Mouse (Mus musculus) hindbrain, embryonic 11.5 days (tissue): Measurements from ENCODE around the gene Ipo13. TPM values are rescaled to one million over a fixed set of nuclear protein-coding genes. Genes with fewer than 3 reads are reported as not detected.

Experiments
- ATAC-seq: fragments of 200-750 bp; cut with Nextera tagmentation; 2 replicates; pipeline ENCODE4 v1.8.0; 2017; ENCODE audit warnings: mild to moderate bottlenecking, moderate TSS enrichment, moderate library complexity; ENCODE audit not compliant: low FRiP score
- DNase-seq: peaks from one replicate; pipeline ENCODE4 v3.0.0-alpha.2; 2015; ENCODE audit warnings: low spot score
- H3K27ac ChIP-seq: fragments of 300-500 bp; sonication (generic); 2 replicates; pipeline ENCODE4 v1.5.1; 2014; ENCODE audit warnings: mild to moderate bottlenecking, low read depth, low read length
- H3K27me3 ChIP-seq: fragments of 300-500 bp; sonication (generic); 2 replicates; pipeline ENCODE4 v1.6.1; 2014; ENCODE audit warnings: mild to moderate bottlenecking, low read length, moderate library complexity, mixed read lengths; ENCODE audit not compliant: control insufficient read depth, insufficient read depth
- H3K36me3 ChIP-seq: fragments of 300-500 bp; sonication (generic); 2 replicates; pipeline ENCODE4 v1.6.1; 2014; ENCODE audit warnings: mild to moderate bottlenecking, low read length, moderate library complexity, mixed read lengths; ENCODE audit not compliant: control insufficient read depth, insufficient read depth
- H3K4me1 ChIP-seq: fragments of 300-500 bp; sonication (generic); replicated peaks from 2 replicates; pipeline ENCODE4 v1.6.1; 2014; ENCODE audit warnings: low read length, mixed read lengths; ENCODE audit not compliant: control insufficient read depth, insufficient read depth
- H3K4me2 ChIP-seq: fragments of 300-500 bp; sonication (generic); replicated peaks from 2 replicates; pipeline ENCODE4 v1.6.1; 2014; ENCODE audit warnings: mild to moderate bottlenecking, low read depth, low read length
- H3K4me3 ChIP-seq: fragments of 300-500 bp; sonication (generic); 2 replicates; pipeline ENCODE4 v1.5.1; 2014; ENCODE audit warnings: low read depth, low read length
- H3K9ac ChIP-seq: fragments of 300-500 bp; sonication (generic); 2 replicates; pipeline ENCODE4 v1.6.1; 2014; ENCODE audit warnings: low read depth, low read length
- H3K9me3 ChIP-seq: fragments of 300-500 bp; sonication (generic); 2 replicates; pipeline ENCODE4 v1.6.1; 2016; ENCODE audit warnings: low read length; ENCODE audit not compliant: control insufficient read depth
- WGBS: fragments of 180-500 bp; shearing (Covaris S2); extraction: QIAGEN DNeasy Blood & Tissue Kit; methylation state at CpG from one replicate; pipeline ENCODE4 v1.1.7; 2014; 5-methylcytosine and 5-hydroxymethylcytosine counted together
- polyA plus RNA-seq: library from polyadenylated mRNA; unstranded; fragments of >200 nt; fragmentation: Nextera tagmentation; extraction: Ambion mirVana; gene quantifications from 2 replicates; pipeline ENCODE4 v1.2.1, GENCODE M21; 2014

Gene Ipo13
- polyA plus RNA-seq, 1 experiment from 2014 or later = 43.8 TPM

DNA sequence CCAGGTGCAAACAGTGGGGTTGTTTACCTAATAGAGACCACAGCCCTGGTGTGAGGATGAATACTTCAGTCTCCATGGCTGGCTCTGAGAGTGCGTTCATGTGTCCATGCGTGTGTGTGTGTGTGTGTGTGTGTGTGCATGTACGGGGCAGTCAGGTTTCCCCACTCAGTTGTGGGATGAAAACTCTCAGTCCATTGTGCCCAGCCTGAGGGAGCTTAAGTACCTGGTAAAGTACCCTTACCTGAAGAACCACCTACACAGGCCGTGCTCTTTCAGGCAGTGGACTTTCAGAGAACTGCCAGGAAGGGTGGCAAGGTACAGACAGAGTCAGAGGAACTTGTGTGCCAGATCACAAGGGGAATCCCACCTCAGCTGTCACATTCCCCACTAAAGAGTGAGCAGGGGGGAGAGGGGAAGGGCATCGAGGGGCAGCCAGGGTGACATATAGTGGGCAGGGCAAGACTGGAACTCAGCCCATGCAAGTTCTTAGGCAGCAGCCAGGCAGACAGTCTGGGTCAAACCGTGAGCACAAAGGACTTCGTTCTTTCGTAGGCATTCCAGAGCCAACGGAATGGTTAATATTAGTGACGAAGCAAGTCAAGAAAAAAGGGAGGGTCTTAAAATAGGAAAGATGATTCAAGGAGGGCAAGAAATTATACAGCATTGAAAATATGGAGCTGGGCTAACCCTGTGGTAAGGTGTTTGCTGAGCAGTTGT is 62.5 kb downstream of the Ipo13 start:
- Histone ChIP-seq H3K4me2 (no peak overlapping the region), H3K36me3 (no peaks in the 10 kb centered on the region), H3K9ac (no peak overlapping the region), H3K9me3 (no peaks in the 10 kb centered on the region), H3K27ac (no peak overlapping the region), H3K4me1 (peaks cover 10% of the 10 kb centered on the region), H3K27me3 (no peaks in the 10 kb centered on the region), H3K4me3 (no peak overlapping the region)
- DNase-seq = no peak
- ATAC-seq = no peak
- 84% methylated on average over 10 of the region's 10 CpGs for WGBS

GRCm38 (mm10) chr4:117850871-117851270 is 63.9 kb downstream of the Ipo13 start:
- no peak overlapping the region for H3K4me2 ChIP-seq
- H3K9me3 ChIP-seq = no peaks in the 10 kb centered on the region
- ATAC-seq (no peak), DNase-seq (no peak)
- H3K36me3 ChIP-seq = no peaks in the 10 kb centered on the region
- no peak overlapping the region for H3K27ac ChIP-seq
- 83% methylated on average over 7 of the region's 7 CpGs for WGBS
- H3K9ac ChIP-seq = no peak overlapping the region
- no peaks in the 10 kb centered on the region for H3K27me3 ChIP-seq
- H3K4me3 ChIP-seq = no peak overlapping the region
- peaks cover 10% of the 10 kb centered on the region for H3K4me1 ChIP-seq

GRCm38 (mm10) chr4:117850176-117850575 is 64.6 kb downstream of the Ipo13 start:
- Histone ChIP-seq H3K27me3 (no peaks in the 10 kb centered on the region), H3K9me3 (no peaks in the 10 kb centered on the region), H3K36me3 (no peaks in the 10 kb centered on the region), H3K9ac (no peak overlapping the region), H3K4me3 (no peak overlapping the region), H3K4me1 (peaks cover 10% of the 10 kb centered on the region), H3K4me2 (no peak overlapping the region), H3K27ac (no peak overlapping the region)
- 85% methylated on average over 7 of the region's 7 CpGs for WGBS
- DNase-seq = no peak
- no peak for ATAC-seq

GRCm38 (mm10) chr4:117849506-117849905 is 65.3 kb downstream of the Ipo13 start:
- H3K4me2 ChIP-seq = peak overlapping the region; percentile 17; the same call in 1 of the 2 replicates
- 35% methylated on average over 5 of the region's 5 CpGs for WGBS
- peaks cover 10% of the 10 kb centered on the region for H3K4me1 ChIP-seq
- H3K36me3 ChIP-seq = no peaks in the 10 kb centered on the region
- H3K27me3 ChIP-seq = no peaks in the 10 kb centered on the region
- H3K27ac ChIP-seq = no peak overlapping the region
- ATAC-seq (peak; percentile 39; the same call in 1 of the 2 replicates), DNase-seq (no peak)
- no peak overlapping the region for H3K4me3 ChIP-seq
- no peaks in the 10 kb centered on the region for H3K9me3 ChIP-seq
- 0 out of 2 replicates have a peak overlapping the region, but pooled peaks have one; percentile 19 for H3K9ac ChIP-seq

DNA sequence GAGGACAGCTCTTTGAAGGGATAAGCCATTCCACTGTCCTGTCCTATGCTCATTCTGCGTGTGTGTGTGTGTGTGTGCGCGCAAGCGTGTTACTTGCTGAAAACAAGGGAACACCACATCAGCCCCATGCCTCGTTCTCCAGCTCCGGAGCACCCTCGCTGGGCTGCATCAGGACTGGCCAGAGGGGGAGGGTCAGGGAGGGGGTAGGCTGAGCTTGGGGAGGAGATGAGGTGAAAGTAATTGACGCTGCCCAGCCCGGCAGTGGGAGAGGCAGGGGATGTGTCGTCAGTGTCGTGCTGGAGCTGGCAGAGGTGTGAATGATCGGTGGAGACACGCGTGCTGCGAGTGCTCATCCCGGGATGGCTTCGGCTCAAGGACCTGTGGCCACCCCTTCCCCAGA is 65.7 kb downstream of the Ipo13 start:
- Histone ChIP-seq H3K4me1 (peaks cover 10% of the 10 kb centered on the region), H3K9me3 (no peaks in the 10 kb centered on the region), H3K4me3 (no peak overlapping the region), H3K4me2 (peak overlapping the region; percentile 17; the same call in 1 of the 2 replicates), H3K27ac (no peak overlapping the region), H3K36me3 (no peaks in the 10 kb centered on the region), H3K9ac (no peak overlapping the region), H3K27me3 (no peaks in the 10 kb centered on the region)
- 59% methylated on average over 17 of the region's 17 CpGs for WGBS
- ATAC-seq (no peak), DNase-seq (no peak)

GRCm38 (mm10) chr4:117847011-117847410 is 67.8 kb downstream of the Ipo13 start:
- Histone ChIP-seq H3K4me1 (peaks cover 10% of the 10 kb centered on the region), H3K9ac (no peak overlapping the region), H3K4me3 (no peak overlapping the region), H3K27me3 (no peaks in the 10 kb centered on the region), H3K9me3 (no peaks in the 10 kb centered on the region), H3K27ac (no peak overlapping the region), H3K4me2 (no peak overlapping the region), H3K36me3 (no peaks in the 10 kb centered on the region)
- WGBS = 50% methylated on average over 2 of the region's 2 CpGs
- DNase-seq = peak; percentile 38
- ATAC-seq = no peak

DNA sequence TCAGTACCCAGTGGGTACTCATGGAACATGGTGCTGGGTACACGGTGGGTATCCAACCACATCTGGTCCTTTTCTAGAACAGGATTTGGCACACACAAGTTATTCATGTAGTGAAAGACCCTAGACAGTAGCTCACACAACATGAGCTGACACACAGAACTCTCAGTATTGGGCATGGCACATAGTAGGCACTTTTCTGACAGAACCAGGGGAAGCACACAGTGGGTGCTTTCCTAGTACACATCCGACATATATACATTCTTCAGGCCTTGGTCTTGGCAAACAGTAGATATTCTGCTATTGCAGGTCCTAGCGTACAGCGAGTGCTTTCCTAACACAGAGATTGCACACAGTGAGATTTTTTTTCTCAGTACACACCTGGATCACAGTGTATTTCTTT is 68.5 kb downstream of the Ipo13 start:
- H3K4me2 ChIP-seq = no peak overlapping the region
- H3K9me3 ChIP-seq = no peaks in the 10 kb centered on the region
- no peak overlapping the region for H3K4me3 ChIP-seq
- no peaks in the 10 kb centered on the region for H3K27me3 ChIP-seq
- no peak overlapping the region for H3K9ac ChIP-seq
- DNase-seq (no peak), ATAC-seq (no peak)
- peaks cover 10% of the 10 kb centered on the region for H3K4me1 ChIP-seq
- H3K36me3 ChIP-seq = no peaks in the 10 kb centered on the region
- 95% methylated on average over 4 of the region's 4 CpGs for WGBS
- no peak overlapping the region for H3K27ac ChIP-seq

DNA sequence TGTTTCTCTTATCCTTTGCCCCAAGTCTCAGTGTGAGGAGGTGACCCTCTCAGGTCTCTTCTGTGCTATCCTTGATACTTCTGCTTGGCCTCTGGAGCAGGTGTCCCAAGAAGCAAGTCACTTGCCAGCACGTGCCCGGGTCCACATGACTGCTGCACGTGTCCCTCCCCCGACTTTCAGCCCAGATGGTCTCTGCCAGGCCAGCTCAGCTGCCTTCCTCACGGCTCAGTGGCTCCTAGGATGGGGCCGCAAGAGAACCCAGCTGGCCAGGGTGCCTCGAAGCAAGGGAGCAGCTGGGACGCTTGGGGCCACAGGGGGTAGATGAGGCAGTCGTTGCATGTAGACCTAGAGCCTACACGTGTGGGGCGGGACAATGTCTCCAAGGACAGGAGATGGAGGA is 69.5 kb downstream of the Ipo13 start:
- no peaks in the 10 kb centered on the region for H3K36me3 ChIP-seq
- ATAC-seq (no peak), DNase-seq (no peak)
- 72% methylated on average over 11 of the region's 11 CpGs for WGBS
- no peaks in the 10 kb centered on the region for H3K27me3 ChIP-seq
- H3K4me3 ChIP-seq = no peak overlapping the region
- no peak overlapping the region for H3K9ac ChIP-seq
- no peaks in the 10 kb centered on the region for H3K9me3 ChIP-seq
- no peak overlapping the region for H3K4me2 ChIP-seq
- H3K27ac ChIP-seq = no peak overlapping the region
- peaks cover 10% of the 10 kb centered on the region for H3K4me1 ChIP-seq
